Mouse (Mus musculus) T-helper 2 cell (primary cell): ENCODE results near the gene Bsnd.

ENCODE experiments used
- in situ Hi-C: fragments of 300-600 bp; cut with MboI, MseI; formaldehyde crosslinking; loops from one replicate; pipeline ENCODE4 v1.15.1; 2025; ENCODE audit warnings: high pct_unique_total_duplicates

Bsnd gene

DNA sequence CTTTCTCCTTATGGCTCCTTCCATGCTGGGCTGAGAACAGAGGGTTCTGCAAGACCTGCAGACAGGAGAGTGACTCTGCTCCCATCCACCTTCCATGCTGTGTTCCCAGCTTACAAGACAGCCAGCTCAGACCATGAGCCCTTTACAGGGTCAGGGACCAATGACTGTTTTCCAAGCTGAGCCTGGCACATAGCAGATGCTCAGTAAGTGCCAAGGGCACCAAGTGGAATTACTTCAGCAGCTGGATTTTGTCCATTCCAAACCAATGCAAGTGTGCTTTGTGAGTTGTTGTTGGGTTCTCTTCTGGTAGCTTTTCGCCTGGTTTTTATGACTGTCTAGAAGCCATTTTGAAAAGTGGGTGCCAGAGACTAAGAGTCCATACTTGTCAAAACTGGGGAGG, 8.3 kb downstream of the Bsnd start:
- in situ Hi-C loops, result no loop called here

DNA sequence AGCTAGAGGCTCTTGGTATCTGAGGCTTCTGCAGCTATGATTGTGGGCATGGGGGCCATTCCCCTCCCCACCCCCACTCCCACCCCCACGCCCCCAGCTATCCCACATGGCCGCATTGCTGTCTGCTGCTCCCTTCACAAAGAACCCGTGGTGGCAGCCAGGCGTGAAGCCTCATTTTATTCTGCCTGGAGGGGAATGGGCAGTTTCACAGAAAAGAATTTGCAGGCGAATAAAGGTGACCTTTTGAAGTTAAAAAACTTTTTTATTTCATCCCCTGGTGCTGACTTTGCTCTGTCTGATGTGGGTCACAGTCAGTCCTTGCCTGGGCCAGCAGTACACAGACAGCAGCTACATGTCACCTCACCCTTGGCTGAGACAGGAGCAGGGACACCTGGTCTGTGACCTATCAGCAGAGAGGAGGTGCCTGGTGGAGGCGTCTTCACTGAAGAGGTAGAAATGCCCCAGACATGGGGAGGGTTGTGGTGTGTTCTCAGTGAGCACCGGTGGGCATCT, 8.8 kb downstream of the Bsnd start:
- in situ Hi-C loops, result no loop called here

DNA sequence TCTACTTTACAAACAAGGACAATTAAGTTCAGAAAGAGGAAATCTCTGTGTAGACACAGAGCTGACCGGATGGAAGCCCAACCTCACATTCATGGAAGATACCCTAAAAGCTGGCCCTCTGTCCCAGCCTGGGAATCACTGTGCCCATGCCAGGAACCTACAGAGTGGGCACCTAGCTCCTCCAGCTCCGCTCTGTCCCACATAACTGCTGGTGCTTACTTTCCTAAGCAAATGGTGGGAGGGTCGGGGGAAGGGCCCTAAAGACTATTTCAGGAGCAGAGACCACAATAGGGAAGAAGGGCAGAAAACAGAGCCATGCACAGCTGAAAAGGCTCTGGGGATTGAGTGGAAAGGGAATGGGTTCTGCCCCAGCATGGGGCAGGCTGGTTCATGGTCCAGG, 11.5 kb downstream of the Bsnd start:
- in situ Hi-C loops, result no loop called here

- in situ Hi-C loops, result loop anchor here (10.0 kb wide), 1 partner anchor 51 kb away; no protein-coding TSS in a partner anchor
These were observed 17.8 kb downstream of the Bsnd start for GRCm38 (mm10) chr4:106474241-106474640.

- in situ Hi-C loops, result loop anchor here (10.0 kb wide), 1 partner anchor 52 kb away; no protein-coding TSS in a partner anchor
These were observed 19.7 kb downstream of the Bsnd start for GRCm38 (mm10) chr4:106472335-106472734.

- in situ Hi-C loops, result loop anchor here (10.0 kb wide), 1 partner anchor 54 kb away; no protein-coding TSS in a partner anchor
These were observed 21.2 kb downstream of the Bsnd start for GRCm38 (mm10) chr4:106470921-106471320.

GRCm38 (mm10) chr4:106467420-106468110, 24.5 kb downstream of the Bsnd start:
- in situ Hi-C loops, result loop anchor here (5.0 kb wide), 1 partner anchor 35 kb away; no protein-coding TSS in a partner anchor

DNA sequence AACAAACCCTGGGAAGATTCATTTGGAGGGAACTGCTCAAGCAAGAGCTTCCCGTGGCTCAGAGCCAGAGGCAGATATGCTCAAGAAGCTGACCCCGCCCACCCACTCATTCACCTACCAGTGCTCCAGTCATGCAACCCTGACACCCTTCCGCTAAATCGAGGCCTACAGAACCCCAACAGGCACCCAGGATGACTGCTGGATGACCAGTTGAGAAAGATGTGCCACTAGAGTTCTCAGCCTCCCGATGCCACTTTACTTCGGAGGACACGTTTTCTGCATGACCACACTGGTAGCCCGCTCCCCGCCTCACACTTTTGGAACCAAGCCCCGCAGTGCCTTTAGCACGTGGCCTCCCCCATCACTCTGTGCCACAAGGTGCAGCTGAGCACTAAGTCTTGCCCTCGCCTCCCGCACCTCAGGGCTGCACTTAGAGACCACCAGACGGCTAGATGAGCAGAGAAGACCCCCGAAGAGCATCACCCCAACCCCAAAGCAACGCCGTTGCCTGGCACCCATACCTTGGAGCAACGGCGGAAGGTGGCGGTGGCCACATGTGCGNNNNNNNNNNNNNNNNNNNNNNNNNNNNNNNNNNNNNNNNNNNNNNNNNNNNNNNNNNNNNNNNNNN, 28.8 kb downstream of the Bsnd start:
- in situ Hi-C loops, result no loop called here

DNA sequence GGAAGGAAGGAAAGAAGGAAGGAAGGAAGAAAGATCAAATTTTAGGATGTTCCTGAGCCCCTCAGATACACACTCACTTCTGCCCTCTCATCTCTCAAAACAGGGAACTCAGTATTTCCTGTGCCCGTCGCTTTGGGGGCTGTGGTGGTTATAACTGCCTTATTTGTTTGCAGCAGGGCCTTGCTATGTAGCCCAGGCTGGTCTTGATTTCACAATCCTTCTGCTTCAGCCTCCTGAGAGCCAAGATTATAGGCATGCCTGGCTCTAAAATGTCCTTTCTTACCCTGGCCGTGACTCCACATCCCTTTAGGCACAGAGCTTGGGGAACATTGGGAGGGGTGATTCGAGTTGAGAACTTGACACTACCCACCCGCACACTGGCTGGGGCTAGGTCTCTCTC, 29.6 kb downstream of the Bsnd start:
- in situ Hi-C loops, result no loop called here

DNA sequence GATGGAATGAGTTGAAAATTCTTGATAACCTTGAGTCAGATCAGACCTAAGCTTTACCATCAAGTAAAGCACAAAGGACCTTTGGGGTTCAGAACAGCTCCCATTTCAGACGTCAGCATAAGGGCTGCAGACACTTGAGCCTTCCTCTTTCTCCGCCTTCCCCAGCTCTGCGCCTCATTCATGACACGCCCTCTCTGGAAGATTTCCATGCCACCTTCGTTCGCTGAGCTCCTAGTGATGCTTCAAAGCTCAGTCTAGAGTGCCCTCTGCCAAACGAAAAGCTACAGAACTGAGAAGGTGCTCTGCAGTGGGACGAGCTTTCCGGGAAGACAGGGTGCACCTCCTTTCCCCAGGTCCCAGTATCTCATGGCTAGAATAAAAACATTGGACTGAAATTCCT, 30.1 kb downstream of the Bsnd start:
- in situ Hi-C loops, result no loop called here

DNA sequence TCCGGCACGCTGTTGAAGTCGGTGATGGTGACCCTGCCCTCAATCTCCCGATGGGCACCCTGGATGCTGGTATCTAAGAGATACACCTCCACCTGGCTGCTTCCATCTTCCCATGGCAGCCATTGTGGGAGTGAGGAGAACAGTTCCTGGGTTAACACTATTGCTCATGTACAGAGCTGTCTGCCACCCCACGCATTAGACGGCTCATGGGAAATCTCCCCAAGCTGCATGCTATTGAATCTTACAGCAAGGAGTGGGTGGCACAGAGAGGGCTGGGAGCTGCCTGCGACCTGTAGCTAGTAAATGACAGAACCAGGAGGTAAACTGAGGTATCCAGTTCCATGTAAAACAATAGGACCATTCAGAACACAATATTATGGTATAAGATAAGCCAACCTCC, 37.5 kb downstream of the Bsnd start:
- in situ Hi-C loops, result no loop called here

- in situ Hi-C loops, result no loop called here
These were observed 38.6 kb downstream of the Bsnd start for GRCm38 (mm10) chr4:106453516-106453915.

- in situ Hi-C loops, result no loop called here
These were observed 39.0 kb downstream of the Bsnd start for GRCm38 (mm10) chr4:106453108-106453507.

DNA sequence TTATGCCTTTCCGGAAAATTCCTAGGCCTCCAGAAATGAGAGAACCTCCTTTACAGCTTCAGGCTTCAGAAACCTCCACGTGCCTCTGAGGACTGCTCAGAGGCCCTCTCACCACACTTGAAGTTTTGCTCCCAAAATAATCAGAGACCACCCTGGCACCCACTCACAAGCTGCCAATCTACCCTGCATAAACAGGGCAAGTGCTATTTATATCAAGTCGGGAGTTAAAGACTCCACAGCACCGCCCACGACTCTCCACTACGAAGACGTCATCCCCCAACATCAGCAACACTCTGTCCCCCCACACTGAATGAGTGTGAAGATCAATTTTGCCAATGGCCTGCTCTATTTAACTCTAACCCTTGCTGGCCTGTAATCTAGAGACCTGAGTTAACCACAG, 39.7 kb downstream of the Bsnd start:
- in situ Hi-C loops, result no loop called here

DNA sequence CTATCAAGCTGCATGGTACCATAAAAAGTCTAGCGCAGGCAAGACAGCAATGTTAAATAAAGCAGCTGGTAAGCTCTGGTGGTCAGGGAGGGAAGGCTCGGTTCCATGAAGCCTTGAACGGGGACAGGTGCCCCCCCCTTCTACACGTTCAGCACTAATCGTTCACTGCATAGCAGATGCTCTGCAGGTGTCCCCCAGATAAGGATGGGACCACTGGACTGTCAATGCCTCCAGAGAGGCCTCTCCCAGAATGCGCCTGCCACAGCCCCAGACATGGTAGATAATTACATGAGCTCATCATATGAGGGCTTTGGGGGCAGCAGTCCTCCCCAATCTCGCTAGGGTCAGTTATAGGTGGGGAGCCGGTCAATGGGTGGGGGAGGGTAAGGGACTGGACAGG, 42.8 kb downstream of the Bsnd start:
- in situ Hi-C loops, result no loop called here

DNA sequence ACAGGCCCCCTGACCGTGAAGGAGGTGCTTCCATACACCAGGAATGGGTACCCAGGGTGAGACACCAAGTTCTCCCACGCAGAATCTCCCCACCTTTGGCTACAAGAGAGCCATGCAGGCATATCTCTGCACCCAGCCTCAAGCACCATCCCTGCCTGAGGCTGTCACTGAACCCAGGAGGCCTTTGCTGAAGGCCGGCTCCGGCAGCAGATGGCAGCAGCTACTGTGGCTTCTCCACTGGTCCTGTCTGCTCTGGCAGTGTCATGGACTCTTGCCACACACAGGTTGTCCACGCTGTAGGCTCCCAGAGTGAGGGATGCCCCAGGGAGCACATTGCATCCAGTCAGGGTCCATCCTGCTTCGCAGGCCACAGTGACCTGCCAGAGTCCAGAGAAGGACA, 48.9 kb downstream of the Bsnd start:
- in situ Hi-C loops, result no loop called here

DNA sequence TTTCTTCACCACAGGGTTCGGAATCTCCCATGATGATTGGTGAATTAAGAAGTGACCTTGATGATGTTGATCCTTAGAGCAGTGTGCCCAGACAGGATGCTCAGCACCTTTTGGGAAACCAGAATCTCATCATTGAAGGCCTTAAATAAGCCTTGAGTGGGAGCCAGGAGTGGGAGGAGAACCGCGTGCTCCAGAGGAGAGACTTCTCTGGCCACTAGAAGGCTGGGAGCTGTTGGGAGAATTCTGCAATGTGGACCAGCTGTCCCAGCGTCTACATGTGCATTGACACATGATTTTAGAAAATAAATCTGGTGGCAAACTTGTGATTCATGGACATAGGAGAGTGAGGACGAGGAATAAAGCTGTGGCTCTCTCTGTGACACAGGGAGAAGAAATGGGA, 53.3 kb downstream of the Bsnd start:
- in situ Hi-C loops, result no loop called here

- in situ Hi-C loops, result no loop called here
These were observed 54.9 kb downstream of the Bsnd start for GRCm38 (mm10) chr4:106437207-106437606.

DNA sequence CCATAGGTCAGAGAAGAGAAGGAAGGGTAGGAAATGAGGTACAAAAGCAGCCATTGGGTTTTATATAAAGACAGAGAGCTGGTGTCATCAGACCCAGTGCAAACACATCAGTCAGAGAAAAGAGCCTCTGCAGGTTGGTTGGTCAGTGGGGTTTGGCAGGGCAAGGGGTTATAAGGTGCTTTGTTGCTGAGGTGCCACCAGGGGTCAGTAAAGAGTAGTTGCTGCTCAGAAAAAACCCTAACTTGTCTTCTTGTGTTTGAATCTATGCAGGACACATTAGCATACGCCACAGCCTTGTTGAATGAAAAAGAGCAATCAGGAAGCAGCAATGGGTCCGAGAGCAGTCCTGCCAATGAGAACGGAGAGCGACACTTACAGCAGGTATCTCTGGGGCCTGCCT, 55.6 kb downstream of the Bsnd start:
- in situ Hi-C loops, result no loop called here

DNA sequence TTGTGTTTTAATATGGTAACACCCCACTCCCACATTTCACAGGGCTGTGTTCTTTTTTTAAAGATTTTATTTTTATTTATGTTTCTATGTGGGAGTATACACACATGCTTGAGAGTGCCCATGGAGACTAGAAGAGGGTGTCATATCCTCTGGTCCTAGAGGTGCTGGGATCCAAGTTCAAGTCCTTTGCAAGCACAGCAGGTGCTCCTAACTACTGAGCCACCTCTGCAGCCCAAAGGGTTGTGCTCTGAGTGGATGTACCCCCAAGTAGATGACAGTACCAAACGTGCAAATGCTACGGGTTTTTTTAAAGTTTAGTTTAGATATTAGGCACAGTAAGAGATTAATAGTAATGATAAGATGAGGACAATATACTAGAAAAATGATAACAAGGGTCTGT, 56.7 kb downstream of the Bsnd start:
- in situ Hi-C loops, result no loop called here
